Comparison of ENCODE assay signal across 8 mouse cellular contexts in genomic region chr4:107889385-107889730, GRCm38 (mm10). TPM values are rescaled to one million over a fixed set of nuclear protein-coding genes. Genes with fewer than 3 reads are reported as not detected.
A peak's percentile ranks its signal among the peaks of the same experiment; 100 is the strongest.
DNase-seq lines count a peak whose midpoint lies in the region; ATAC-seq and TF ChIP-seq lines count a peak whose summit lies in the region.

No protein-coding gene starts in this region.

- H3K27me3 ChIP-seq in heart, embryonic 14.5 days (ENCODE audit: control insufficient read depth, insufficient read depth, low read length) = no peaks in the 10 kb centered on the region
- no peaks in the 10 kb centered on the region for H3K27me3 ChIP-seq in Patski
- H3K27me3 ChIP-seq in hindbrain, embryonic 11.5 days (ENCODE audit: control insufficient read depth, insufficient read depth, low read length) = no peaks in the 10 kb centered on the region
- H3K27me3 ChIP-seq in midbrain, embryonic 11.5 days (ENCODE audit: control insufficient read depth, insufficient read depth, low read length) = no peaks in the 10 kb centered on the region

- peak overlapping the region; percentile 90 for H3K4me2 ChIP-seq in heart, embryonic 14.5 days (ENCODE audit: low read length)
- H3K4me2 ChIP-seq in hindbrain, embryonic 11.5 days (replicated peaks; ENCODE audit: low read depth, low read length) = peak overlapping the region; percentile 82
- H3K4me2 ChIP-seq in midbrain, embryonic 11.5 days = peak overlapping the region; percentile 68

- CTCF ChIA-PET in Patski (lab: Charles Lee) = no interaction called here

- peaks cover 63% of the 10 kb centered on the region for H3K36me3 ChIP-seq in heart, embryonic 14.5 days (ENCODE audit: control insufficient read depth, insufficient read depth, low read length)
- peaks cover 8% of the 10 kb centered on the region; the same call in 1 of the 2 replicates for H3K36me3 ChIP-seq in hindbrain, embryonic 11.5 days (ENCODE audit: control insufficient read depth, insufficient read depth, low read length)
- peaks cover 20% of the 10 kb centered on the region for H3K36me3 ChIP-seq in midbrain, embryonic 11.5 days (ENCODE audit: control insufficient read depth, insufficient read depth, low read length)

- intact Hi-C loops in heart, postnatal 25 days (cut with DNase I) = no loop called here

- DNase-seq in heart, postnatal 25 days (ENCODE audit: low spot score) = no peak
- DNase-seq in Patski (ENCODE audit: low read depth, low spot score) = no peak
- DNase-seq in hindbrain, embryonic 11.5 days (ENCODE audit: low spot score) = no peak
- DNase-seq in midbrain, embryonic 11.5 days (ENCODE audit: low spot score, missing footprints) = no peak
- no peak for DNase-seq in urinary bladder, postnatal 14 days (ENCODE audit: low spot score)
- DNase-seq in lung, postnatal 36 days = no peak
- no peak for DNase-seq in cerebellum, postnatal 25 days

- no peak for TF ChIP-seq CTCF in Patski (IDR thresholded peaks at IDR 0.05)

- no peaks in the 10 kb centered on the region for H3K9me3 ChIP-seq in heart, embryonic 14.5 days (ENCODE audit: control insufficient read depth, low read length)
- H3K9me3 ChIP-seq in hindbrain, embryonic 11.5 days (ENCODE audit: control insufficient read depth, low read length) = no peaks in the 10 kb centered on the region
- H3K9me3 ChIP-seq in midbrain, embryonic 11.5 days (ENCODE audit: control insufficient read depth, low read length) = no peaks in the 10 kb centered on the region

- POLR2A ChIA-PET in Patski (lab: Charles Lee) = no interaction called here

- H3K4me3 ChIP-seq in heart, embryonic 14.5 days (ENCODE audit: control insufficient read depth in 1 of 2, insufficient read depth in 1 of 2, low read depth in 1 of 2, low read length in 2 of 2) = peak overlapping the region; percentile 64 to 77
- peak overlapping the region; percentile 44 for H3K4me3 ChIP-seq in hindbrain, embryonic 11.5 days (ENCODE audit: low read depth, low read length)
- H3K4me3 ChIP-seq in midbrain, embryonic 11.5 days (ENCODE audit: low read depth, low read length) = peak overlapping the region; percentile 58

- 0 out of 2 replicates have a peak, but pooled peaks have one; percentile 4 for ATAC-seq in heart, embryonic 14.5 days (ENCODE audit: insufficient number of reproducible peaks, insufficient read depth, low FRiP score, low read depth)
- peak; percentile 40 for ATAC-seq in Patski
- ATAC-seq in hindbrain, embryonic 11.5 days (ENCODE audit: low FRiP score) = peak; percentile 57
- ATAC-seq in midbrain, embryonic 11.5 days (ENCODE audit: low FRiP score) = peak; percentile 35

- 1% methylated on average over 12 of the region's 12 CpGs for WGBS in heart, embryonic 14.5 days
- WGBS in hindbrain, embryonic 11.5 days = under 1% methylated on average over 12 of the region's 12 CpGs
- 3% methylated on average over 12 of the region's 12 CpGs for WGBS in midbrain, embryonic 11.5 days

- H3K27ac ChIP-seq in heart, embryonic 14.5 days (replicated peaks in 1 of 2; ENCODE audit: control insufficient read depth in 1 of 2, insufficient read depth in 1 of 2, low read depth in 2 of 2, low read length in 2 of 2) = peak overlapping the region in 1 of 2 experiments; percentile 86; a peak in 2 of 4 replicates
- H3K27ac ChIP-seq in hindbrain, embryonic 11.5 days (ENCODE audit: low read depth, low read length) = peak overlapping the region; percentile 87
- peak overlapping the region; percentile 78; the same call in 1 of the 2 replicates for H3K27ac ChIP-seq in midbrain, embryonic 11.5 days (ENCODE audit: low read depth, low read length)

- in situ Hi-C loops in Patski (cut with MboI; ENCODE audit: low pct_unique_long_range_greater_than_20kb) = no loop called here

- H3K4me1 ChIP-seq in heart, embryonic 14.5 days (ENCODE audit: control insufficient read depth in 2 of 2, insufficient read depth in 2 of 2, low read length in 2 of 2) = peaks cover 0 to 12% of the 10 kb centered on the region in 2 experiments; a peak in 1 of 4 replicates
- H3K4me1 ChIP-seq in hindbrain, embryonic 11.5 days (replicated peaks; ENCODE audit: control insufficient read depth, insufficient read depth, low read length) = no peaks in the 10 kb centered on the region
- H3K4me1 ChIP-seq in midbrain, embryonic 11.5 days (ENCODE audit: control insufficient read depth, insufficient read depth, low read length) = no peaks in the 10 kb centered on the region

- H3K9ac ChIP-seq in heart, embryonic 14.5 days (ENCODE audit: low read length) = peak overlapping the region; percentile 81
- H3K9ac ChIP-seq in hindbrain, embryonic 11.5 days (ENCODE audit: low read depth, low read length) = peak overlapping the region; percentile 74
- peak overlapping the region; percentile 65 for H3K9ac ChIP-seq in midbrain, embryonic 11.5 days (ENCODE audit: low read length)

RNA-seq across cellular contexts. Expression of gene 0610037L13Rik, which starts 0.3 kb away (rescaled TPM):
- 110 and 111 TPM in 2 replicates for polyA plus RNA-seq in heart, embryonic 14.5 days (2014; fragmentation: Nextera tagmentation; extraction: Ambion mirVana)
- 10 to 100 TPM; 52.3 to 57.1 TPM for total RNA-seq in heart, postnatal 25 days (2021)
- polyA plus RNA-seq in Patski (2021) = 33.1 TPM
- 118 and 135 TPM in 2 replicates for polyA plus RNA-seq in hindbrain, embryonic 11.5 days (2014; fragmentation: Nextera tagmentation; extraction: Ambion mirVana)
- 130 and 134 TPM in 2 replicates for polyA plus RNA-seq in midbrain, embryonic 11.5 days (2014; fragmentation: Nextera tagmentation; extraction: Ambion mirVana)

RNA-seq across cellular contexts. Expression of gene Magoh, which starts 9.8 kb away (rescaled TPM):
- polyA plus RNA-seq in heart, embryonic 14.5 days (2014; fragmentation: Nextera tagmentation; extraction: Ambion mirVana) = 85.5 and 94.5 TPM in 2 replicates
- total RNA-seq in heart, postnatal 25 days (2021) = 10 to 100 TPM; 42.2 to 47.8 TPM
- 126 TPM for polyA plus RNA-seq in Patski (2021)
- polyA plus RNA-seq in hindbrain, embryonic 11.5 days (2014; fragmentation: Nextera tagmentation; extraction: Ambion mirVana) = 224 and 249 TPM in 2 replicates
- 268 and 272 TPM in 2 replicates for polyA plus RNA-seq in midbrain, embryonic 11.5 days (2014; fragmentation: Nextera tagmentation; extraction: Ambion mirVana)

RNA-seq across cellular contexts. Expression of gene Cpt2, which starts 34.1 kb away (rescaled TPM):
- 68.5 and 75.6 TPM in 2 replicates for polyA plus RNA-seq in heart, embryonic 14.5 days (2014; fragmentation: Nextera tagmentation; extraction: Ambion mirVana)
- 100 to 1,000 TPM; 269 to 275 TPM for total RNA-seq in heart, postnatal 25 days (2021)
- polyA plus RNA-seq in Patski (2021) = 46.6 TPM
- 34.0 and 38.4 TPM in 2 replicates for polyA plus RNA-seq in hindbrain, embryonic 11.5 days (2014; fragmentation: Nextera tagmentation; extraction: Ambion mirVana)
- polyA plus RNA-seq in midbrain, embryonic 11.5 days (2014; fragmentation: Nextera tagmentation; extraction: Ambion mirVana) = 34.2 and 35.5 TPM in 2 replicates

Comparison
In these comparisons a context has a peak if more than half of its experiments do, and no peak if none do; other contexts are left out.
1. ATAC-seq: peak in every context shown above with its lines; median percentile 57 in hindbrain, embryonic 11.5 days; 40 in Patski; 35 in midbrain, embryonic 11.5 days; 4 in heart, embryonic 14.5 days.